Mouse (Mus musculus) brain, embryonic 18.5 days (tissue): ENCODE results near the gene Sptbn4.

Experiments
- DNase-seq: peaks from one replicate; pipeline ENCODE4 v3.0.0-alpha.2; 2012; ENCODE audit warnings: low read depth, low spot score

The Sptbn4 gene

GRCm38 (mm10) chr7:27327500-27327899 is 120.0 kb downstream of the Sptbn4 start:
- DNase-seq: no peak

- DNase-seq: no peak
These were observed 121.2 kb downstream of the Sptbn4 start for GRCm38 (mm10) chr7:27326101-27326880.

- no peak for DNase-seq
These were observed 121.8 kb downstream of the Sptbn4 start for GRCm38 (mm10) chr7:27325697-27326096.

GRCm38 (mm10) chr7:27324928-27325327 is 122.6 kb downstream of the Sptbn4 start:
- no peak for DNase-seq

- no peak for DNase-seq
These were observed 123.3 kb downstream of the Sptbn4 start for GRCm38 (mm10) chr7:27324161-27324560.

DNA sequence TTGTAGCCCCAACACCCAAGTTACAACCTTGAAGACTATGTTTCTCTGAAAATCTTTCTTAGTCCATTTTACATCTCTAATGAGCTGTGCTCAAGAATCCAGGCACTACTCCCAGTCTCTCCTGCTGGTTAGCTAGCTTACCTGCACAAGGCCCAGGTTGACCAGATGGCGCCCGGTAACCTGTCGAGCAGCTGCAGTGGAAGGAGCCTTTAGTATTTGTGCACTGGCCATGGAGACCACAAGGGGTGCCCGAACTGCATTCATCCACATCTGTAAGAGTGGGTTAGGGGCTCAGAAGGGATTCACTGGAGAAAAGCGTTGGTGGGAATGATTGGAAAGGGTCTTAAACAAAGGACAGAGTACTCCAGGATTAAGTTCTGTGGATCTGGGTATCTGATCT is 124.5 kb downstream of the Sptbn4 start:
- no peak for DNase-seq

DNA sequence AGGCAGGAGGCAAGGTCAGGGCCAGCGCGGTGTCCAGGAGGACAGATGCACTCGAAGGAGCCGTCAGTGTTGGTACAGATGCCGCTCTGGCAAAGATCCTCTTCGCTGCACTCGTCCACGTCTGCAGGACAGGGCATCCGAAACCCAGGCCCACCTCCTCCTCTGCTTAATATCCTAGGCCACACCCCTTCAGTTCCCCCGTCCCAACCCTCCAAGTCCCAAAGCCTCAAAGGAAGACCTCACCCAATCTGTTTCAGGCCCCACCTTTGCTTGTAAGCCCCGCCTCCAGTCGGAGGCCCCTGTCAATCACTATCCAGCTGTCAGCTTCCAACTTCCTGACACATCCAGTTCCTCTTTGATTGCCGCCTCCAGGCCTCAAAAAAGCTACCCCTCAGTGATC is 125.2 kb downstream of the Sptbn4 start:
- no peak for DNase-seq

- no peak for DNase-seq
These were observed 128.1 kb downstream of the Sptbn4 start for GRCm38 (mm10) chr7:27319411-27319810.

DNA sequence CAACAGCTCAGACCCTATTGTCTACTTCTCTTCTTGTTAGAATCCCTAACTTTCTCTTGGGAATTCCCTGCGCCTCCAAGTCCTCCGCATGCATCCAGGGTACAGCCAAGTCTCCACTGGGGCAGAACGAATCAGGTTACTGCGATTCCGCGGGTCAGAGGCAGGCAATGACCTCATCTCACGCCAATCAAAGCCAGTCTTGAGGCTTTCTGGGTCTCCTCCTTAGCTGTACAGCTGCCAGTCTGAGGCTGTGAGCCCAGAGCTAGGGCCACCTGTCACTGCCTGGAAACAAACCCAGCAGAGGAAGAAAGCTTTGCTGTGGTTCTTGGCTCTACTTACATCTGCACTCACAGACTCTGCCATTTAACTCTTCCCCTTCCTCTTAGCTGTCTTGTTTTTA is 131.5 kb downstream of the Sptbn4 start:
- DNase-seq: no peak

GRCm38 (mm10) chr7:27314393-27314792 is 133.1 kb downstream of the Sptbn4 start:
- no peak for DNase-seq

GRCm38 (mm10) chr7:27311651-27312284 is 135.7 kb downstream of the Sptbn4 start:
- DNase-seq: no peak

GRCm38 (mm10) chr7:27310996-27311535 is 136.4 kb downstream of the Sptbn4 start:
- DNase-seq: no peak

GRCm38 (mm10) chr7:27310306-27310705 is 137.2 kb downstream of the Sptbn4 start:
- DNase-seq: no peak

GRCm38 (mm10) chr7:27309832-27310231 is 137.7 kb downstream of the Sptbn4 start:
- no peak for DNase-seq

GRCm38 (mm10) chr7:27308821-27309549 is 138.5 kb downstream of the Sptbn4 start:
- DNase-seq: no peak

DNA sequence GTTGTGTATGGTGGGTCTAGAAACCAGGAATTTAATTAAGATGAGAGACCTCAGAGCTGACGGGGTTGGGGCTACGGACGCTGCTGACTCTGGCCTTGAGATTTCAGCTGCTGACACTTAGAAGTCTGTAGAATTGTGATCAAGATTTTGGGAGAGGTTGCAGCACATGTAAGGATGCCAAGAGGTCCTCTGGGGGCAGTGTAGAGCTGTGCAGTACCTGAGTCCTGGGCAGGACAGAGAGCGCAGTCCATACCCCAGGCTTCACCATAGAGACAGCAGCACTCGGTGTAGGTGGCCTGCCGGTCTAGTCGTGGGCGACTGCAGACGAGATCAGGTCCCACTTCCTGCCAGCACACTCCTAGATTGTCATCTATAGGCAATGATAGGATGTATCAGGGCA is 139.9 kb downstream of the Sptbn4 start:
- no peak for DNase-seq
